In the genomic region with DNA sequence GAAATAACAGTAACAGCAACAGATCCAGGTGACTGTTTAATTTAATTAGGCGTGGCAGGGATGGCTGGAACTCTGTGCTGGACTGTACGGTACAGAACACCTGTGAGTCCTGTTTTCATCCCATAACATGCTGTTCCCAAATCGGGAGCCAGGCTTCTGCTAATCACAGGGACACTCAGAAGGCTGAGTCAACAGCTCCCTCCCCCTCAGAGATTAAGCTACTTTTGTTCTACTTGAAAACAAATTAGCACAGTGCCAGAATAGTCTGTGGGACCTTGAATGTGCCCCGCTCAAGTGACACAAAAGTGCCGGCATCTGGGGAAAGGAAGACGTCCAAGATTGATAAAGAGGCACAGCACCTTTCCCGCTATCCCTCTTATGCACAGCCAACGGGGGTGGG, we compare ENCODE assay signal across 14 mouse cellular contexts.
DNase-seq lines count a peak whose midpoint lies in the region; ATAC-seq lines count a peak whose summit lies in the region.
"Had no signal": no experiment of that assay in that cellular context is flagged by ENCODE, and none has a peak within 500 bp of the region (broad histone marks: within the 10 kb centered on the region; RNA-seq: fewer than 3 reads in every experiment).

No protein-coding gene starts in this region.

- H3K4me2 ChIP-seq in heart, embryonic 12.5 days = no peak overlapping the region; the same call in 1 of the 2 replicates
- H3K4me2 ChIP-seq: embryonic facial prominence, embryonic 15.5 days; forebrain, embryonic 13.5 days; midbrain, embryonic 11.5 days had no signal

- WGBS in heart, embryonic 12.5 days = 32% methylated on average over 8 of the region's 8 CpGs

- no peaks in the 10 kb centered on the region for H3K36me3 ChIP-seq in heart, embryonic 12.5 days
- H3K36me3 ChIP-seq: embryonic facial prominence, embryonic 15.5 days had no signal

- peaks cover 28% of the 10 kb centered on the region for H3K4me1 ChIP-seq in heart, embryonic 12.5 days (replicated peaks)

- H3K27ac ChIP-seq in heart, embryonic 12.5 days (ENCODE audit: poor library complexity, severe bottlenecking) = no peak overlapping the region
- H3K27ac ChIP-seq: embryonic facial prominence, embryonic 15.5 days; forebrain, embryonic 13.5 days had no signal

- H3K9me3 ChIP-seq in heart, embryonic 12.5 days (replicated peaks) = no peaks in the 10 kb centered on the region
- H3K9me3 ChIP-seq: embryonic facial prominence, embryonic 15.5 days; forebrain, embryonic 13.5 days had no signal

- DNase-seq in heart, adult 8-10 months (ENCODE audit: low spot score) = peak; percentile 71
- DNase-seq in ovary, postnatal 36 days (ENCODE audit: low spot score) = peak; percentile 34
- DNase-seq in ovary, postnatal 10 days (ENCODE audit: low spot score) = no peak
- peak; percentile 46 to 62 for DNase-seq in heart, adult 9 months (ENCODE audit: low spot score in 2 of 2)
- DNase-seq in testis, postnatal 14 days (ENCODE audit: low spot score) = peak; percentile 73
- DNase-seq in right cerebral cortex, postnatal 36 days (ENCODE audit: low spot score in 2 of 2) = no peak
- DNase-seq: layer of hippocampus, adult 9-11 months; left cerebral cortex, postnatal 4 days; thymus, postnatal 25 days had no signal

- no peak for ATAC-seq in heart, embryonic 12.5 days (ENCODE audit: insufficient number of reproducible peaks, low FRiP score)
- ATAC-seq: forebrain, embryonic 13.5 days; hindbrain, embryonic 16.5 days had no signal

- H3K4me3 ChIP-seq in heart, embryonic 12.5 days = no peak overlapping the region
- H3K4me3 ChIP-seq: embryonic facial prominence, embryonic 15.5 days; forebrain, embryonic 13.5 days had no signal

- H3K27me3 ChIP-seq in heart, embryonic 12.5 days (replicated peaks) = no peaks in the 10 kb centered on the region
- H3K27me3 ChIP-seq: embryonic facial prominence, embryonic 15.5 days; forebrain, embryonic 13.5 days had no signal

- H3K9ac ChIP-seq in heart, embryonic 12.5 days = no peak overlapping the region
- H3K9ac ChIP-seq: embryonic facial prominence, embryonic 15.5 days; forebrain, embryonic 13.5 days had no signal

Comparison
In these comparisons a context has a peak if more than half of its experiments do, and no peak if none do; other contexts are left out.
1. DNase-seq: peak in heart, adult 8-10 months (single experiment), ovary, postnatal 36 days (single experiment), heart, adult 9 months (2 of 2) and testis, postnatal 14 days (single experiment); none in ovary, postnatal 10 days (single experiment) and right cerebral cortex, postnatal 36 days (0 of 2).